Mouse (Mus musculus) testis, postnatal 14 days (tissue): ENCODE data around the gene Mybphl.

Source experiments
- DNase-seq: peaks from one replicate; pipeline ENCODE4 v3.0.0; 2021; ENCODE audit warnings: low spot score

Mybphl gene

GRCm38 (mm10) chr3:108364270-108364995 is at the start of gene Mybphl:
Mybphl (plus strand) TSS chr3:108364911.
- no peak for DNase-seq

GRCm38 (mm10) chr3:108318517-108318916 is 46.2 kb upstream of the Mybphl start:
- no peak for DNase-seq

GRCm38 (mm10) chr3:108321671-108322070 is 43.0 kb upstream of the Mybphl start:
- DNase-seq: no peak

GRCm38 (mm10) chr3:108322136-108322535 is 42.6 kb upstream of the Mybphl start:
- no peak for DNase-seq

GRCm38 (mm10) chr3:108322962-108323361 is 41.7 kb upstream of the Mybphl start:
- no peak for DNase-seq

GRCm38 (mm10) chr3:108324837-108325236 is 39.9 kb upstream of the Mybphl start:
- no peak for DNase-seq

- DNase-seq: no peak
Observed at GRCm38 (mm10) chr3:108325521-108325920, 39.2 kb upstream of the Mybphl start.

- no peak for DNase-seq
Observed at GRCm38 (mm10) chr3:108327275-108327674, 37.4 kb upstream of the Mybphl start.

GRCm38 (mm10) chr3:108327916-108328315 is 36.8 kb upstream of the Mybphl start:
- DNase-seq: no peak

- DNase-seq: peak; percentile 26
Observed at GRCm38 (mm10) chr3:108328441-108328841, 36.3 kb upstream of the Mybphl start.

- no peak for DNase-seq
Observed at GRCm38 (mm10) chr3:108330812-108331211, 33.9 kb upstream of the Mybphl start.

GRCm38 (mm10) chr3:108336878-108337277 is 27.8 kb upstream of the Mybphl start:
- no peak for DNase-seq

- no peak for DNase-seq
Observed at GRCm38 (mm10) chr3:108341040-108341439, 23.7 kb upstream of the Mybphl start.

- DNase-seq: no peak
Observed at GRCm38 (mm10) chr3:108342185-108342584, 22.5 kb upstream of the Mybphl start.

- DNase-seq: no peak
Observed at GRCm38 (mm10) chr3:108345855-108346254, 18.9 kb upstream of the Mybphl start.

- DNase-seq: no peak
Observed at GRCm38 (mm10) chr3:108348376-108348775, 16.3 kb upstream of the Mybphl start.

GRCm38 (mm10) chr3:108355245-108355644 is 9.5 kb upstream of the Mybphl start:
- DNase-seq: no peak

- DNase-seq: no peak
Observed at GRCm38 (mm10) chr3:108357051-108357450, 7.7 kb upstream of the Mybphl start.

- no peak for DNase-seq
Observed at GRCm38 (mm10) chr3:108358445-108358844, 6.3 kb upstream of the Mybphl start.

GRCm38 (mm10) chr3:108360894-108361293 is 3.8 kb upstream of the Mybphl start:
- DNase-seq: no peak

- DNase-seq: no peak
Observed at GRCm38 (mm10) chr3:108363626-108364025, 1.1 kb upstream of the Mybphl start.

- no peak for DNase-seq
Observed at GRCm38 (mm10) chr3:108367173-108367572, 2.5 kb downstream of the Mybphl start.

- DNase-seq: no peak
Observed at GRCm38 (mm10) chr3:108367828-108368227, 3.1 kb downstream of the Mybphl start.

- DNase-seq: no peak
Observed at GRCm38 (mm10) chr3:108368721-108369120, 4.0 kb downstream of the Mybphl start.
